Mouse (Mus musculus): ENCODE results near the gene Klhl6. TPM values are rescaled to one million over a fixed set of nuclear protein-coding genes. Genes with fewer than 3 reads are reported as not detected.

The Klhl6 gene
- total RNA-seq, 2 experiments from 2014 or later = 0.18 to 0.71 TPM

GRCm38 (mm10) chr16:19972736-19973350, 10.0 kb downstream of the Klhl6 start:
- no peak for DNase-seq (ENCODE audit: low spot score)

DNA sequence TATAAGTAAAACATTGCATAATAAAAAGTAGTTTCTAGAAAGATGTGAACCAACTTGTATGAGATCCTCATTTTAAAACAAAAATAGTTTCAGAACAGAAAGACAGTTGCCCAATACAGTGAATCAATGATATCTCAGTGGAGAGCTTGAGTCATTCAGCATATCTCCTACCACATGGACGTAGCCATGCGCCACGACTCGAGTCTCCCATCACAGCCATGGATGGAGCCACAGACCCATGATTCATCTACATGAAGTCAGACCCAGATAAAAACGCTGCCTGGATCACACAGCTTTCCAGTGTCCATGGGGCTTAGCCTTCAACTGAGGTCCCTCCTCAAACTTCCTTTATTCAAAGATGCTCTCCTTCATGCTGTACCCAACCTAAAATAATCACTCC, 13.3 kb downstream of the Klhl6 start:
- no peak for DNase-seq (ENCODE audit: low spot score)

DNA sequence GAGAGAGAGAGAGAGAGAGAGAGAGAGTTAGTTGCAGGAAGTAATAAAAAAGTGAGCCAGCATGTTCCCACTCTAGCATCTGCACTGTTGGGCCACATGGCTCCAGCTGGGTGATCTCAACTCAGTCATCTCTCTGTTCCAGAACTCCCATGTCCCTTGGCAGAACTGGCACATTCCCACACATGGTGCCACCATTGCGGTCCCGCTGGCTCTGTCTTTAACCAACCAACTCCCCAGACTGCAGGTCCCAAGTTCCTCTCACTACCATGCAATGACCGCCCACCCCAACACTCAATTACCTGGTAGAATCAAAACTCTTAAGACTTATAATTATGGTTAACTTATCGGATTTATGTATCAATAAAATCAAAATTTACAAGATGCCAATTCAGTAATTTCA, 14.2 kb downstream of the Klhl6 start:
- no peak for DNase-seq (ENCODE audit: low spot score)

DNA sequence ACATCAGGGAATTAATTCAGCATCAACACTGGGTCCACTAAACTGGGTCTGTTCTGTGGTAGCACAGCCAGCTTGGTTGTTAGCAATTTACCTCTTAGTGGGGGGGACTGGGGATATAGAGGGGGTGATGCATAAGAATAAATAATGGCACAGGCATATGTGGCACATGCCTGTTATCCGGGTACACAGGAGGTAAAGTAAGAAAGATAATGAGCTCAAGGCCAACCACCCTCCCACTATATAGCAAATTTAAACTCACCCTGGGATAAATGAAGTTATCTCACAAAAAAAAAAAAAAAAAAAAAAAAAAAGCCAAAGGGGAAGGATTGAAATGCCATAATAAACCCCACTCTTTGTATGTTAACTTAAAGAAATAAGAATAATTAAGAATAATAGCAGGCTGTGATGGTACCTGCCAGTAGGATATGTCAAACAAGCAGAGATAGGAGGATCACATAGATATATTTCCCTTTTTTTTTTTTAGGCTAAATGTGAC, 14.9 kb downstream of the Klhl6 start:
- no peak for DNase-seq (ENCODE audit: low spot score)

DNA sequence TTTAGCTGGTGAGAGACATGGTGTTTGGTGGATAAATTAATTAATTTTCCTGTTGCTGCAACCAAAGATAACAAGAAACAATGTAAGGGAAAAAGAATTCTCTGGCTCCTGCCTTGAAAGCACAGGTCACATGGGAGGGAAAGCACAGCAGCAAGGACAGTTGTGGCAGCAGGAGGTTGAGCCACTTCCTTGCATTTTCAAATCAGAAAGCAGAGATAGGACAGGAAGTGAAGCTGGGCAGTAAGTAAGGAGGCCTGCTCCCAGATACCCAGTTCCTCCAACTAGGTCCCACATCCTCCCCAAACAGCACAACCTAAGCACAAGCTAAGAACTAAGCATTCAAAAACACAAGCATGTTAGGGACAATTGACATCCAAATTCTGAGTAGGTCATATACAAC, 15.9 kb downstream of the Klhl6 start:
- no peak for DNase-seq (ENCODE audit: low spot score)

DNA sequence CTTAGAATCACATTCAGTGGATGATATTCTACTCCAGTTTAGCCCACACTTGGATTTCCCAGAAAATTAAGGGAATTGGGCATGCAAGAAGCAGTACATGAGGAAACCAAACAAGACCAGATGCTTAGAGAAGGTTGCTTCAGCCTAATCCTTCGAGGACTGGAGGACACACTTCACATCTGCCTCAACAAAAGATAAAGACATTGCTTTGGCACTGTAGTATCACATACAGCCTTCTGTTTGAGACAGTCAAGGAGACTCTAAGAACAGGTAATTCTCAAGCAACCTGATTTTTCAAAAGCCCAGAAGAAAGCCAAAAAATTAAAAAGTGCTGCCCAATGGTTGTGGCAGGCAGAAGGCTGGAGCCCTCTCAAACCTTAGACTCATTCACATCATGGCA, 16.4 kb downstream of the Klhl6 start:
- DNase-seq (ENCODE audit: low spot score) = no peak

GRCm38 (mm10) chr16:19962951-19963350, 19.9 kb downstream of the Klhl6 start:
- DNase-seq (ENCODE audit: low spot score) = no peak

DNA sequence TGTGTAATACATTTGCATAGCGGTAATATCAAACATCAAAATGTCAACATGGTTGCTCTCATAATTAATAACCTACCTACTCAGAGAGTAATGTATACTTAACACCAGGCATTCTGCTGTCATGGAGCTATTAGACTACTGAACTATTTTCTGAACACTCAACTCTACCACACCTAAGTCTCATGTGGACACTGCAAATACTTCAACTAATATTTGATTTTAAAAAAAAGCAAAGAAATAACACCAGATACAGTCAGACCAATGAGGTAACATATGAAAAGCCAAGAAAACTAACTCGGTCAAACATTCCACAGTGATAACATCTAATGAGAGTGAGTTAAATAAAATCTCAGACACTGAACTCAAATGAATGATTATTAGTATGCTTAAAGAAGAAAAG, 21.8 kb downstream of the Klhl6 start:
- DNase-seq (ENCODE audit: low spot score) = no peak

- no peak for DNase-seq (ENCODE audit: low spot score)
Measured at GRCm38 (mm10) chr16:19960407-19961058, 22.3 kb downstream of the Klhl6 start.

DNA sequence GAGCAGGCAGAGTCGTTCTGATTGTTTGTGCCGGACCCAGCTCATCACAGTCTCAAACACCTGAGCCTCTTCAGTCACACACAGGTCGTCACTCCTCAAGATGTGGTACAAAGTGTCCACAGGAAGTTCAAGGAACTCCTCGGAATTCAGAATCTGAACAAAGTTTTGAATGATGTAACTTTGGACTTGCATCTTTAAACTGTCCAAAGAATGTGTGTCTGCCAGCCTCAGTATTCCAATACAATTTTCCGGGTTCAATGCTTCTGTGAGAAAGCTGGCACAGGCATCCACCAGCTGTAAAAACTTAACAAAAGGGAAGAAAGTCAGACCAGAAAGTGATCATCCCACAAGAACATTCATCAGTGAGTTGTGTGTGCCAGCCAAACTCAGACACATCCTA, 25.8 kb downstream of the Klhl6 start:
- DNase-seq (ENCODE audit: low spot score) = no peak

DNA sequence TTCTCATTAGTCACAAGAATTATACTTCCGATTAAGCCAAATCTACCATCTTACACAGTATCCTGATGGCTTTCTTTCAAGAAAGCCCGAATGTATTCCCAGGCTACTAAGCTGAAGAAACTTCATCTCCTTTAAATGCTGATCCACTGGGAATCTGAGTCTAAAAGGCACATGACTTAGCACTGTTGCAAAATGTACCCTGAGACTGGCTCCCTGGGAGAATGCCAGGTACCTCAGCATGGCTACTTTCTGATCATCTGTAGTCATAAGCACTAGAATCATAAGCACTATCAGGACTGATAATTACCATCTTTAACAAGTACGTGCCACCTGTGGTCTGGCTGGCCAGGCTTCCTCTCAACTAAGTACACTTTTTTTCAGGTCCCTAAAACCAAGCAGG, 35.5 kb downstream of the Klhl6 start:
- peak; percentile 44 for DNase-seq (ENCODE audit: low spot score)

DNA sequence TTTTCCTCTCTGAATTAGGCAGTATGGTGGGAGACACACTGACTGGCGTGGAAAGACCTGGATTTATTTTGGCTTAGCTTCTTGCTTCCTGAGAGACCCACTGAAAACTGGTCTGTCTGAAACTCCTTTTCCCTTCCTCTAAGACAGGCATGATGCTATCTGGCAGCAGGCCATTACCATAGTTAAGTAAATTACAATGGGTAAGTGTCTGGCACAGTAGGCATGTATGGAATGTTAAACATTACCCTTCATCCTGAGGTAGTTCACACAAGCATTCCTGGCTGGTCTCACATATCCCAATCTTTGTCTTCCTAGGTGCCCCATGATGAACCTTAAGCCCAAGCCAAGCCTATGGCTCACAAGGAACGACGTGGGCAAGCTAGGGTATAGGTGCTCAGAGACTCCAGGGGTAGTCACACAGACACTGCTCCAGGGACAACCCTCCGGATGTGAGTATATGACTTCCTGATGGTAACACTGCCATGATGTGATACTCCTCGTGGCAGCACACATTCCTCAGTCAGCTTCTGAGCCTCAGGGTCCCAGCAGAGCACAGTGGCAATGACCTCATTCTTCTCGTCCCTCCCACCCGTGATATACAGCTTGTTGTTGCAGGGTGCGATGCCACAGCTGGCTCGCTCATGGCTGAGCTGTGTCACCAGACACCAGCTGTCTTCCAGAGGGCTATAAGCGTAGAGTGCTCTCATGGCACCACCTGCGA, 36.1 kb downstream of the Klhl6 start:
- peak; percentile 22 for DNase-seq (ENCODE audit: low spot score)

- no peak for DNase-seq (ENCODE audit: low spot score)
Measured at GRCm38 (mm10) chr16:19920823-19921222, 62.0 kb downstream of the Klhl6 start.

DNA sequence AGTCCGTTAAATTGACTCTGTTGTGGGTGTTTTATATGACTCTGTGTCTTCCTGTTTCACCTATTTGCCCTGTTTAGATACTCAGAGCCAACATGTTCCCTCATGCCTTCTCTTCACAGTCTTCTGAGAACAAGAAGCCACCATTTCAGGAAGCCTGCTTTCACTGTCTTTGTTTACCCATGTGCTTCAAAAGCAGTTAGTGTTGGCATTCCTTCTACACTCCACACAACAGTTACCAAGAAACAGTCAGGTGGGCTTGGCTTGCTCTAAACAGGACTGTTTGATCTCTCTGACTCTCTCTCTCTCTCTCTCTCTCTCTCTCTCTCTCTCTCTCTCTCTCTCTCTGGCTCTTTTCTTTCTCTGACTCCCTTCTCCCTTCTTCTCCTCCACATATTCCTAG, 64.6 kb downstream of the Klhl6 start:
- DNase-seq (ENCODE audit: low spot score) = no peak

GRCm38 (mm10) chr16:19912582-19912981, 70.3 kb downstream of the Klhl6 start:
- no peak for DNase-seq (ENCODE audit: low spot score)

GRCm38 (mm10) chr16:19908291-19908690, 74.5 kb downstream of the Klhl6 start:
- no peak for DNase-seq (ENCODE audit: low spot score)

DNA sequence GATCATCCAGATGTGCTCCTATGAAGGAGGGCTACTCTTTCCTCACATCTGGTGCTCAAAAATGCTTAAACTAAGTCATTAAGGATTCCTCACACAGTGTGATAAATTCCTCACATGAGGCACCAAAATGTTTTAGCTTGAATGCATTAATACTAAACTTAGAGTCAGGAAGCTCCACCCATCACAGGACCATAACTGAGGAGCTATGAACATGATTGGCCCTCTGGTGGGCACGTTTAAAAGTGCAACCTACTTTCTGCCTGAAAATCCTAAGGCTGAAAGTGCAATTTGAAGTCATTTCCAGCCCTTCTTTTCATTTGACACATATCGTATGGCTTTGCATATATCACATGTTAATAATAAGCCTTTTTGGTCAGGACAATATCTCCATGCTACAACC, 75.7 kb downstream of the Klhl6 start:
- peak; percentile 17 for DNase-seq (ENCODE audit: low spot score)

DNA sequence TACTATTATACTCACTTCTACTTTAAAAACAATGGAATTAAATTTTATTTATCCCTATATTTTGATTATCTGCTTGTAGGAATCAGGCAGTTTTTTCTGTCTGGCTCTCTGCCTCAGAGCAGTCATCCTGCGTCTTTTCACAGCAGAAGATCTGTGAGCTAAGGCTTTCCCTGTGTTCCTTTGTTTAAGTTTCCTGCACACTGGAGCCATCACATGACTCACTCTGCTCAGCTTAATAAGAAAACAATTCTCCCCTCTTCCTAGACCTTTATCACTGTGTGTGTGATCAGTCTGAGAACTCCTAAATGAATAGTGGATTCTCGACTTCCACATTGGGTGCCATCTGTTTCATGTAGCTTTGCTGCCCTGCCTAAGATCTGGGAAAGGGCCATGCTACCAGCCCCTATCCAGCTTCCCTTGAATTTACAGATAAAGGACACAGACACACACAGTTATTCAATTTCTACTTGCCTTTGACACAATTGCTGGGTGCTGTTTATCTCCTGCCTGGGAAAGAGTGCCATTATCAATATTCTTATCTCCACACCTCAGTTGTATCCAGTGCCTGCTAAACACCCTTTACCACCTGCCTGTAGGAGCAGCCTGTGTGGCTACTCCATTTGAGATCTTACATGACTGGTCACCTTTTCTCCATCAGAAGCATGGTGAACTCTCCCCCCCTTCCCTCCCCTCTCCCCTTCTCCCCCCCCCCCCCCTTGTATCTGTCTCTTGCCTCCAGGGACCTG, 77.9 kb downstream of the Klhl6 start:
- no peak for DNase-seq (ENCODE audit: low spot score)

- DNase-seq (ENCODE audit: low spot score) = no peak
Measured at GRCm38 (mm10) chr16:19903792-19904191, 79.0 kb downstream of the Klhl6 start.

Measured in gastrocnemius, adult 18-20 months (tissue).